Mouse (Mus musculus) gonadal fat pad, adult 2 months (tissue): ENCODE results near the gene Rbbp7. TPM values are rescaled to one million over a fixed set of nuclear protein-coding genes. Genes with fewer than 3 reads are reported as not detected.
"Not testable (repeated sequence)": the region's sequence is repeated elsewhere in the genome, so short reads cannot be mapped to it uniquely, and the experiment has no call there.

Experiments used
- DNase-seq: peaks from one replicate; pipeline ENCODE4 v3.0.0-alpha.2; 2012; ENCODE audit warnings: low read depth
- polyA plus RNA-seq: library from polyadenylated mRNA; depleted of rRNA; stranded (reverse); fragments of >200 nt; gene quantifications from 2 replicates; pipeline ENCODE4 v1.2.3, GENCODE M21; 2012; rRNA removed

Rbbp7 gene
- 227 and 277 TPM in 2 replicates for polyA plus RNA-seq

DNA sequence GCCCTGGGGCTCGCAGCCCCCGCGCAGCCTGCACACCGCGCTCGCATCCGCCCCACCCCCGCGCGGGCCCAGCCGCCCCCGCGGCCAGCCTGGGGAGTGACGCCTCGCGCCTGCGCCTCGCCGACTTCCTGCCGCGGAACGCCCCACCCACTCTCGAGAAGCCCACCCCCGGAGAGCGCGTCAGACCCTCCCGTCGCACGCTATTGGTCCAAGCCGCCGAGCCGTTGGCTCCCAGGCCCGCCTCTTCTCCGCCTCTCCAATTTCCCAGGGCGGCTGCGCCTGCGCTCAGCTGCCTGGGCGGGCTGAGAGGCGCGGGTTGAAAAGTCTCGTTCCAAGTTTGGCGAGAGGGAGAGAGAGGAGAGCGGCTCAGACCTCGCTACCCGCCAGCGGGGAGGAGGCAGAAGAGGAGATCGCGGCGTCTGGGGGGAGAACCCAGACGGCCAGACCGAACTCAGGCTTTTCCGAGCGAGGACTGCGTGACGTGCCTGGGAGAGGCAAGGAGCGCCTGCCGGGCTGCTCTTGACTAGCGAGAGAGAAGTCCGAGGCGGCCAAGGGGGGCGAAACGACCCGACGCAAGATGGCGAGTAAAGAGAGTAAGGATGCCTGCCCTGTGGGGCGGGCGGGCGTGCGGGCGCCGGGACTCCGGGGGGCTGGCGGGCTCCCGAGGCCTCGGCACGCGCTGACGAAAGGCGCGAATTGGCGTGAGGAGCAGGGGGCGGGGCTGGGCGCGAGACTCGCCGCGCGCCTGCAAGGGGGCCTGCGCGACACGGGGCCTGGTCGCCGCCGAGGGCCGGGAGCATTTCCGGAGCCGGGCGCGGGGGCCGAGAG, at the start of gene Rbbp7:
Rbbp7 (plus strand) TSS at position 288 of the 828 bp plus-strand sequence.
- no peak for DNase-seq

DNA sequence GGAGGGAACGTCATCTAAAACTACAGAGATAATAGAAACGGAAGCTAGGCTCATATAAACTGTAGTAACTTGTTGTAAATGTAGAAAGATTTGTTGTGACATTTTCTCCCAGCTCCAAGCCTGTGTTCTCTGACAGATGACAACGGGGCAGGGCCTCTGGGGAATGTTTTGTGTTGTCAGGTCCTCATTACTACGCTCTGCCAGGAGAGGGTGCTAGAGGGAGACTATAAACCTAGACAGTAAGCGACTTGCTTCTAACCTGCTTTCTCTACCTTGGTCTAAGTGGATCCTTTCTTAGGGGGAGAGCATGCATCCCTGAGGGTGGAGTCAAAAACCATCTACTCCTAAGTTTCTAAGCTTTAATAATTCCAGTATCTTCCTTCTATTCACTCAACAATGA, 42.4 kb upstream of the Rbbp7 start:
- DNase-seq: no peak

DNA sequence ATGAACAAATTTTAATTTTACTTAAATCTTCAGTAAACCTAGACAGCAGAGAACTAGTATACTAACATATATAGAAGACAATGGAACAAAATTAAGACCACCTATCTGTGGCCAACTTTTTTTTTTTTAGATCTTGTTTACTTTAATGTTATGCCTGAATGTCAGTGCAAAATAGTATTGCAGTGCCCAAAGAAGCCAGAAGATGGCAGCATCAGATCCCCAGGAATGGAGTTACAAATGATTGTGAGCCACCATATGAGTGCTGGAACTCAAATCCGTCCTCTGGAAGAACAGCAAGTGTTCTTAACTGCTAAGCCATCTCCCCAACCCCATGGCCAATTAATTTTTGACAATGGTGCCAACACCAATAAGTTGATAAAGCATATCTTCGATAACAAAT, 40.6 kb upstream of the Rbbp7 start:
- DNase-seq: no peak

DNA sequence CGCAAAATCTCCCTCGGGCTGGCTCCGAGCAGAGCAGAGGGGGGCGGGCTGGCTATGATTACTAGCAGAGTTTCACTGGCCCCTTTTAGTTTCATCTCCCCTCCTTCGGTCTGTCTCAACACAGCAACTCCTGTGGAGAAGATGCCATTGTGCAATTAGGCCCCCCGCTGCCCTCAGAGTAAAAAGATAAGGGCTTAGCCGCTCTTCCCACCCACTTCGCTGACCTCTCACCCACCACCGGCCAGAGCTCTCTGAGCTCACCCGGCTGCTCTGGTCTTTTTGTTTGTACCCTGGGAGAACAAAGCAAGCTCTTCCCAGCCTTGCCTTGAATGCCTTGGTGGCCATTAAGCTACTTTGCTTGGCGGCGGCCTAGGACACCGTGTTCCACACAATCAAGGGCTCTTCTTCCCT, 32.8 kb upstream of the Rbbp7 start:
- no peak for DNase-seq

DNA sequence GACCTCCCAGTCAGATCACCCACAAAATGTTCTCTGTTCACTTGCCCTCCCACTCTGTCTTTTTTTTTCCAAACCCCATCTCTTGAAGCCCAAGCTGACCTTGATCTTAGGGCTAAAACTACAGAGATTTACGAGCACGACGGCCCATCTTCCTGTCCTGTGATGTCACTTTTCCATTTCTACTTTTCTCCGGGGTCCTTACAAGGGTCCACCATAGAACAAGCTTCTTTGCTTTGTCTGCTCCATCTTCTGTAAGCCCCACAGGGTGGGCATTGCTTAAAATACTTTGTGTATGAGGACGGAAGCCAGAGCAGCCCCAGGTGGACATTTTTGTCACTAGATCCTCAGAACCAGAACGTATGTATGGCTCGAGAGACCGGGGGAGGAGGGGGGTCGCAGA, 32.4 kb upstream of the Rbbp7 start:
- no peak for DNase-seq

DNA sequence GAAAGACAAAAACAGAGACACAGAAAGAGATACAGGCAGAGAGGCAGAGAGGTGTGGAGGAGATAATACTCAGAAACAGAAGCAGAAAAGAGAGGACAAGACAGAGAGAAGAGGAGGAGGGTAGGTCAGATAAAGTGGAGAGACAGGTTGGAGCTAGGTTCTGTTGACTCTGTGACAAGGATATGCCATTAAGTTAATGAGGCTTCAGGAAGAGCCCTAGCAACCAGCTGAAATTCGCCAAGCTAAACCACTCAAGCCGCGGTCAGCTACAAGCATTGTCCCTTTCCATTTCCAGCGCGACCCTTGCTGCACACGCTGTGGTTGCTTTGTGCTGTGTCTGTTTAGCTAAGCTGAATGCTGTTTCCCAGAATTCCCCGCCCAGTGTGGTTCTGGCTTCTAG, 32.0 kb upstream of the Rbbp7 start:
- DNase-seq: no peak

DNA sequence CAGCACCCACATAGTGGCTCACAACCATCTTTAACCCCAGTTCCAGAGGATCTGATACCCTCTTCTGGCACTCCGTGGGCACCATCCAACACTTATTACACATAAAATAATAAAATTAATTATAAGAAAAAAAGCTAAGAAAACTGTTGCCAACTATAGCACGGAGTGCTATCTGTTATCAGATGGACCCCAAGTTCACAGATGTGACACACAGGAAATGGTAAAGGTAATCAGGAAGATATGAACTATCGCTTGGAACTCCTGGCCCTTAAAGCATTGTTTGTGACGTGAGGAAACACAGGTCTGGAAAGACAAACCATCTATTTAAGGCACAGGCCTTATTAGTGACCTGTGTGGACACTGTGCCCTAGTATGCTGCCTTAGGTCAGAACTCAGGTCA, 30.2 kb upstream of the Rbbp7 start:
- no peak for DNase-seq

DNA sequence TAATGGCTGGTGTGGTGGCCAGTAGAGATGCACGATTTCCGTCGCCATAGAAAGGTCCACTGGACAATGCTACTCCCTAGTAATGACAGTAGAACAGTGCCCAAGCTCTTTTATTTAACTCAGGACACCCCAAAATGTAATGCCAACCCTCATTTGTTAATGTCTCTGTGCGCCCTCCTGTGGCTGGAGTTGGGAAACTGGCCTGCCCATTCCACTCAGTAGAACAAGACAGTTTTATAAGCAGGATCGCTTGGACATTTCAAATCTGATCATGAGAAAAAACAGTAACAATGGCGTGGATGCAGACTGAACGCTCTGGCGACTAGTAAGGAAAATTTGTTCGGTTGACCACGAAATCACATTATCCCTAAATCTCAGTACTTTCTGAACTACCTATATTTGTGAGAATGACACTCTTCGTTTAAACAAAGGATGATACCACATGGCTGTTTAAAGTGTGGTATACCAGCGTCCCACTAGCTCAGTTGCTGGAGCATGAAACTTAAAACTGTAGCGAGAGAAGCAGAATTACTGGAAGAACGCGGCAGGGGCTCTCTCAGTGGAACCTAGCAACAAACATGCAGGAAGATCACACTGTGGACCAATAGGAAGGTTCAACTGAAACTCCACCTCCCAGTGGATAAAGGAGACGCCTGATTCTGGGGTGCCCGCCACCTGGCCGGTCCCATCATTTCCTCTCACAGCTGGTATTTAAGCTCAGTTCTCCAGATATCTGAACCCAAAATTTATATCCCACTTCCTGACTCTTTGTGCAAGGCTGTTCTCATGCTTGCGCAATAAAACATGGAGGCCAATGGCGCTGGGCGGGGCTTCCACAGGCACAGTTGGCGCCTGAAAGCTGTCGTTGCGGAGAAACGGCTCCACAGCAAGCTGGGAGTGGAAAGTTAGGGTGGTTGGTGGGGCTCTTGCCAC, 24.9 kb upstream of the Rbbp7 start:
- no peak for DNase-seq

DNA sequence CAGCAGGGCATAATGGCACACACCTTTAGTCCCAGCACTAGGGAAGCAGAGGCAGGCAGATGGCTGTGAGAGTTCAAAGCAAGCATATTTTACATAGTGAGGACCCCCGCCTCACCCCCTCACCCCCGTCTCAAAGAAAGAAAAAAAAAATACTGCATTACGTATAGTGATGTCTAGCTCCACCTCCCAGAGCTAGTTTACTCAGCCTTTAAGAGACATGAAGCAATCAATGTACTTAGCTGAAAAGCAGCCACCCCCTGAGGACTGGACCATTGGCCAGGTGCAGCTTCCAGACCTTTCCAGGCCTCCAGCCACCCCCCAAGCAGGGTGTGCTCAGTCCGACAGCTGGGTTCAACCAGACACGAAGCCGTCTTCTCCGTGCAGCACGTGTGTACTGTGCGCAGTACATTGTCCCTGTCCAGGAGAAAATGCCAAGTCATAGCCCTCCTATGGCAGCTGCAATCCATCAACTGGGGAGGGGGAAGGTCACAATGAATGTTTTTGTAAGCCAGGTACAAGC, 24.0 kb upstream of the Rbbp7 start:
- no peak for DNase-seq

DNA sequence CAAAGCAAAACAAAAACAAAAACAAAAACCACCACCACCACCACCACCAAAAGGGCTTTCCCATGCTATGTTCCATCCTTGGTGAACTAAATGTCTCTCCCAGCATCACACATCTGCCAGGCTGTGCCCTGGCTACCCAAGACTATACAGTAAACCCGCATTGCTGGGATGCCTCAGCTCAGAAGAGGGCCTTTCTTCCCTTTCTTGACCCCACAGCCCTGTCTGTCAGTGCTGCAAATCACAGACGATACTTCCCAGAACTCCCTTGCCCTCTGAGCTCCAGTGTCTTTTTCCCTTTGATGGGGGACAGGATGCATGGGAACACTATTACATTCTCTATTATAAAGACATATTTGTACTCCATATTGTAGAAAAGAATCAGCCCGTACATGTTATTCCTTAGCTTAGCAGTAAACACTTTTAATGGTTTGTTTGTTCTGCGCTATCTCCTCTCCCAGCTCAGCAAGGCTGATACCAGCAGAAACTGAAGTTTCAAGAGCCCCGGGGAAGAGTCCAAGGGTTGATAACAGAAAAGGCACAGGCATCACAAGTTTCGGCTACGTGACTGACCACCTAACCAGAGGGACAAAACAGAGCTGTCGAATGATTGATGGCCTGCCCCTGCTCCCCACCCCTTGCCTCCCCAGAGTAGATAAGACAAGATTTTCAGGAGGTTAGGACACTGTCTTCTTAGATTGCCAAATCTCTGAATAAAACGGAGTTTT, 11.3 kb upstream of the Rbbp7 start:
- DNase-seq: no peak

DNA sequence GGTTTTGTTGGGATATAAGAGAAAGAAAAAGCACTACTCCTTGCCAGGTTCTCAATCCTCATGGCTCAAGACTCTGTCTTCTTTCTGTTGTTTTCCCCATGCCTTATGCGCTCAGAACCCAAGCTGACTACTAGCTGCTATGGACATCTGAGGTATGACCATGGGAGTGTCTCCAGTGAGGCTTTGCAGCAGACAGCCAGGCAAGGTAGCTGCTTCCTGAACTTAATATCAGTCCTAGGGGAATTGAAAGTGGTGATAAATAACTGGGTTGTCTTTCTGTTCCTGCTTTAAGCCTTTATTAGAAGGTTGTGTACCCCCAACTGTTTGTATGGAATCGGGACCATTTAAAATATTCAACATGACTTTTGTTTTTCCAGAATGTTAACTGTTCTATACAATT, 7.8 kb upstream of the Rbbp7 start:
- no peak for DNase-seq

DNA sequence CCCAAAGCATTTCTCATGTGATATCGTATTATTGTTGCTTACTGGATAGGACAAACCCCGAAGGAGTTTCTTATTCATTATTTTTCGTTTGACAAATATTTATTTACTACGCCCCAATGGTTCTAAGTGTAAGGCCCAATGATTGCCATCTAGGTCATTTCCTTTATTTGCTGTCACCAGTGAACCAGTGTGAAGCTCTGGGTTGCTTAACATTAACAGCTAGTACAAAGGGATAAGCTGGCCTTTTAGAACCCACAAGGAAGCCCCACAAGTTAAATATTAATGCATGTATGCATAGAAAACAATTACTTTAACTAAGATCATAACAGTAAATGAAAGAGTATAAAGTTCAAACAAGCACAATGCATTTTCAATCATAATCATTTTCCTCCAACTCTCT, 5.9 kb upstream of the Rbbp7 start:
- DNase-seq: no peak

DNA sequence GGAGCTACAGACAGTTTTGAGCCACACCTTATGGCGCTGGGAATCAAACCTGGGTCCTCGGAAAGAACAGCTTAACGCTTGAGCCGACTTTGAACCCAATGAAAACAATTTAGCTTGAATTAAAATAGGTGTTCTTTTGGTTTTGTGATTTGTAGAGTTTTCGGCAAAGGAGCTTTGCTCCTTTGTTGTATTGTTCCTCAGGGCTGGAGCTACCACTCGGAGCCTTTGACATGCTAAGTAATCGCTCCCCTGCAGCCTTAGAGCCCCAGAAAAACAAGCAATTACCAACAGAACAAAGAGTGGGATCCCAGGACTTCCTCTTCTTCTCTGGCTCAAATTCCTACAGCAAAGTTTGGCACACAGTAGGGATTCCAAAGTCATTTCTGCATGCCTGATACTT, 4.1 kb upstream of the Rbbp7 start:
- DNase-seq: no peak

DNA sequence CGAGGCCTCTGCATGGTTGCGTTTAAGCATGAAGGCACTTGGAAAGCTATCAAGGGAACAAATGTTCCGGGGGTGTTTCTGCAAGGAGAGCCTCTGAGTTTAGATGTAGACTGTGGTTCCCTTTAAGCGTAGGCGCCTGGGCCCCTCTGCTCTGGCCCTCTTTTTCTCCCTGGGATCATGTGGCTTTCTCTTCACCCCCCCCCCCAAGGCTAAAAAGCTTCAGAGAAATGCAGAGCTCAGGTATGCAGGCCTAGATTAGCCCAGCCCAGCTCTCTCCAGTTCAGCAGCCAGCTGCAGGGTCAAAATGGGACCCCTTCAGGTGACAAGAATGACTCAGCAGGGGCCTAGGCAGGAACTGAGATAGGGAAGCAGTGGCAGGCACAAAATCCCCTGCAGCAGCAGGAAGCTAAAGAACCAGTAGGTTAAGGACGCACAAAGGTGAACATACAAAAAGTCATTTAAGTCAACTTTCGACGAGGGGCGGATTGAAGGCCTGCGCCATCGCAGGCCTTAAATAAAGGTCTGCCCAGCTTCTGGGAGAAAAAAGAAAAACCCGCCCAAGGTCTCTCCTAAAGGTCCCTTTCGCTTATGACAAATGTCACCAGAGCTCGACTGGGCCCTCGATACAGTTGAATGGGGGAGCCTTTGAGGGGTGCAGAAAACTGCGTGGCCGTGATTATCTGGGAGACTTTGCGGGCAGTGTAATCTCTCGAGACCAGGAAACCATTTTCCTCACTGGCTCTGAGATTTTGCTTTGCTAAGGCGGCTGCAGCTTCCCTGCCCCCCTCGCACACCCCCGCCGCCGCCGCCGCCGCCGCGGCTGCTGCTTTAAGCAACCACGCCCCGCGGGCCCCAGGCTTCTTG, 719 bp upstream of the Rbbp7 start:
- no peak for DNase-seq

DNA sequence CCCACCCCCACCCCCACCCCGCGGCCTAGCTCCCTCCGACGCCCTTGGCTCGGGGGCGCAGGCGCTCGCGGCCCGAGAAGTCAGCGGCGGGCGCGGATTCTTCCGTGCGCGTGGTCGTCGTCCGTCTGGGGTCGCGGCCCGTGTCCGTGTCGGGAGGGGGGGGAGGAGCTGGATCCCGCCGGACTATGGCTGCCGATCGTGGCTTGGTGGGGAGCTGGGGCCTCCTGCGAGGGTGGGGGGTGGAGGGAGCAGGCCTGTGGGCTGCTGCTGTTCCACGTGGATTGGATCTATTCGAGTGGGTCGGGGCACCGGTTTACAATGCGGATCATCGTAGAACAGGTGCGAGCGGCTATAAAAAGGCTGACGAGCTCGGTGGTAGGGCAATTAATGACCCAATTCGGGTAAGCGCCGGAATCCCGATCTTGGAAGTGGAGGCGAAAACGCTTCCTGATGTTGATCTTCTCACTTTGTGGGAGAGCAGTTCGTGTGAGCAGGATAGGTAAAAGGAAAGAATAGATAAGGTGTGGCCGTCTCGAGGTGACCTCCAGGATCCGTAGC, 835 bp downstream of the Rbbp7 start:
- DNase-seq: no peak

DNA sequence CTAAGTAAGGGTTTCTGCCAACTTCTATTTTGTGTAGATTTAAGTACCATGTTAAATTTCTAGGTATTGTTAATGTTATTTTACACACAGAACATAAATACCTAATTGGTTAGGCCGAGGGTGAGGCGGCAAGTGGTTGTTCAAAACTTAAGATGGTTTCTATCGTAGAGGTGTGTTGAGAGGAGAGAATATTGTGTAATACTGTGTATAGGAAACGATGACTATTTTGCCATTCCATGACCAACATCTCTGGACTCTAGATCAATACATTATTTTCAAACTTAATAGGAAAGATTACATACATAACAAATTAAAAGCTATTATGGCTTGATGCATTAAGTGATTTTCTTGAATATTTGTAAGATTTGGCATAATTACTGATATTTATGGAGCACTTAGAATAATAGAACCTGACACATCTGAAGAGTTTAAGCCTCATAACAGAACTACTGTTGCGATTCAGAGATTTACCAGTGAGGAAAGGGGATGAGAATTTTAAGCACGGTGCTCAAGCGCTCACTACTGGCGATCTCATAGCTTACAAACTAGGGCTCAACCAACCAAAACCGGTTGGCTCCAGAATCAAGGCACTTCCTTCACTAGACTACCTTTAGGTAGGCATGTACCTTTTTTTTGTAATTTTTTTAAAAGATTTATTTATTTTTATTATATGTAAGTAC, 1.7 kb downstream of the Rbbp7 start:
- DNase-seq: no peak

DNA sequence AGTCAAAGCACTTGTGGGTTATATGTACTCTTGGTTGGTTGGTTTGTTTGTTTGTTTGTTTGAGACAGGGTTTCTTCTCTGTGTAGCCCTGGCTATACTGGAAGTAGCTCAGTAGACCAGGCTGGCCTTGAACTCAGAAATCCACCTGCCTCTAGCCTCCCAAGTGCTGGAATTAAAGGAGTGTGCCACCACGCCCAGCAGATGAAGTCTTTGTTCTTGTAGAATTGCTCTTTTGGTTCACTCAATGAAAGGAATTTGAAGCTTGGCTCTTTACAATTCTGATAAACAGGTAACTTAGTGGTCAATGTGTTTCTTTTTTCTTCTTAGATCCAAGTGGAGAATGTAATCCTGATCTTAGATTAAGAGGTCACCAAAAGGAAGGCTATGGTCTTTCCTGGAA, 10.5 kb downstream of the Rbbp7 start:
- DNase-seq: no peak

DNA sequence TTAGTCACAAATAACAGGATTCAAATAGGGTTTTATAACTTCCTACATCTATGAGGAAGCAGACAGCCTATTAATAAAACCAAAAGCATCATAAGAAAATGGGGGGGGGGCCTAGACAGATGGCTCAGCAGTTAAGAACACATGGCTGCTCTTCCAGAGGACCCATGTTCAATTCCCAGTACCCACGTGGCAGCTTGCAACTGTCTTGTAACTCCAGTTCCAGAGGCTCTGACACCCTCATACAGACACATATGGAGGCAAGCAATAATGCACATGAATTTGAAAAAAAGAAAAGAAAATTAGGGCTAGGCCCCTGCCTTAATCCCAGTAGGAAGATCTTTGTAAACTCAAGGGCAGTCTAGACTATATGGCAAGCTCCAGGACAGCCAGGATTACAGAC, 28.2 kb downstream of the Rbbp7 start:
- no peak for DNase-seq

DNA sequence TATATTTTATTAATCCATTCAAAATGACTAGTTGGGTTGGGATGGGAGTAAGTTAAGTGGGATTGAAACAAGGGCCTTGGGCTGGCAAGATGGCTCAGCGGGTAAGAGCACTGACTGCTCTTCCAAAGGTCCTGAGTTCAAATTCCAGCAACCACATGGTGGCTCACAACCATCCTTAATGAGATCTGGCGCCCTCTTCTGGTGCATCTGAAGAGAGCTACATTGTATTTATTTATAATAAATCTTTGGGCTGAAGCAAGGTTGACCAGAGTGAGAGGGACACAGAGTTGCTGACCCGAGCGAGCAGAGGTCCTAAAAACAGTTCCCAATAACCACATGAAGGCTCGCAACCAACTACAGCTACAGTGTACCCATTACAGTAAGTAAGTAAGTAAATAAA, 31.2 kb downstream of the Rbbp7 start:
- DNase-seq: not testable (repeated sequence)

DNA sequence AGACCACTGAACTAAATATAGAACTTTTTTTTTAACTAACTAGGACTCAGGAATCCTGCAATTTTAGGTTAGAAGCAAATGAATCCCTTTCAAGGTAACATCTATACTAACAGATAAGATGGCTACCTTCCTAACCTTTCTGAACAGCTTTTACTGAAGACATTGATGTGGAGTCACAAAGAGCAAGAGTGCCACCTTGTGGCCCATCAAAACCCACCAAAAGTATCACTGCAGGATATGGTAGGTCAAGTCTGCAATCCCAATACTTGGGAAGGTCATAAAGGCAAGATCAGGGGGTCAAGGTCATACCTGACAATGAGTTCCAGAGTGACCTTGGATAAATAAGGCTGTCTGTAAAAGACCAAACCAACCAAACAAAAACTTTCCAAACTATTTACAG, 40.2 kb downstream of the Rbbp7 start:
- no peak for DNase-seq
